Mouse (Mus musculus): ENCODE measurements around the gene Gm3072. TPM values are rescaled to one million over a fixed set of nuclear protein-coding genes. Genes with fewer than 3 reads are reported as not detected.
"Not testable (repeated sequence)": the region's sequence is repeated elsewhere in the genome, so short reads cannot be mapped to it uniquely, and the experiment has no call there.

Gene Gm3072
- polyA plus RNA-seq (2017; shearing (Covaris generic)), result not detected

DNA sequence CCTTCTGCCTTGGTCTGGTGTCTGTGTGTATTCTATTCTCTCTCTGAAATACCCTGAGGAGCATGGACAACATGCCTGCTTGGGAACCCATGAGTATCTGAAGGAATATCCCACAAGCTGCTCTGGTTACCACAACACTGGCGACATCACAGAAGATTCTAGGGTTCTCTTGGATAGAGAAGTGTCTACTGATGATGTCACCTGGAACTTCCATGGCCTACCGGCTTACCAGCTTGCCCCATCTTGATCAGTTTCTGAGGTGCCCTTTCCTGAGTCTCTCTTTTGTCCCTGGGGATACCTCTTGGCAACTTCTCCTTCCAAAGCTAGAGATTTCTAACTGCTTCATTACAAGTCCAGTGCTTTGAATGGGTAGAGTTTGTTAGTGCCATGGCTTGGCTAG, at the start of gene Gm3072:
Gene Gm3072, minus strand, starts transcription at position 101 of the 400 bp plus-strand sequence.
- not testable (repeated sequence) for ATAC-seq

GRCm38 (mm10) chr14:41648176-41648575, 23.8 kb upstream of the Gm3072 start:
- not testable (repeated sequence) for ATAC-seq

- not testable (repeated sequence) for ATAC-seq
These were observed 22.0 kb upstream of the Gm3072 start, which contains the start of gene Gm3676 for GRCm38 (mm10) chr14:41646387-41646786. Gene Gm3676 (minus strand): TSS chr14:41646487.

GRCm38 (mm10) chr14:41630144-41630543, 5.7 kb upstream of the Gm3072 start:
- ATAC-seq, result not testable (repeated sequence)

DNA sequence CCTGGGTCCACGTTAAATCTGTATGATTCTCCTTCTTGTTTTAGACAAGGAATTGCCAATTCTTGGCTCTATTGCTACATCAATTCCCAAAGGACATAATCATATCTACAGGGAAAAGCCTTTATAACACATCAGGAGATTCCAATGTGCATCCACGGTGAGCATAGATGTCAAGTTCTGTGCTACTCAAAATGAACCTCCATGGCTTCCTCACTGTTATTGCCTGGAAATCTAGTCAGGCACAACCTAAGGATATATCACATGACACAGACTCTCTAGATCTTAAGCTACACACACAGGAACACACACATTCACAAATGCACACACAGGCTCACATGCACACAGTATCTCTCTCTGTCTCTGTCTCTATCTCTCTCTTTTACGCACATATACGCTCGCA, 1.9 kb downstream of the Gm3072 start:
- ATAC-seq, result not testable (repeated sequence)

- ATAC-seq, result not testable (repeated sequence)
These were observed 13.7 kb downstream of the Gm3072 start for GRCm38 (mm10) chr14:41610690-41611089.

DNA sequence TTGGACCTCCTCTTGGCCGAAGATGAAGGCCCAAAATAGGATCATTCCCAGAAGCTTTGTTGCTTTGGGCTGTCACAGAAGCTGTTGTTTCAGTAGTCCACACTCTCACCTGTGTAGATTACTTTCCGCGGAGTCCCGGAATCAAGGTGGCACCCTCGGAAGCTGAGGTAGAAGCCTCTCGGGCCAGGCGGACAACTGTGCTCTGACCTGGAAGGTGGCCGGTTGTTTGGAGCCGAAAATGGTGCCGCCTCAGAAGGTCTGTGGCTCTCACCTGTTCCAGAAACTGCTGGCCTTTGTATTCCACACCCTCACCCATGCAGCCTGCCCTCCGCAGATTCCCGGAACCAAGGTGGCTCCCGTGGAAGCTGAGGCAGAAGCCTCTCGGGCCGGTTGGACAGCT, 23.5 kb downstream of the Gm3072 start:
- ATAC-seq, result not testable (repeated sequence)

- ATAC-seq, result not testable (repeated sequence)
These were observed 38.1 kb downstream of the Gm3072 start for GRCm38 (mm10) chr14:41586346-41586745.

- ATAC-seq, result not testable (repeated sequence)
These were observed 51.5 kb downstream of the Gm3072 start, which contains the start of gene 1700049E17Rik2 for GRCm38 (mm10) chr14:41572911-41573310. Gene 1700049E17Rik2 (plus strand): TSS chr14:41573211.

Other genes starting within 250 kb of the Gm3072 start
- gene Gm7945, start 238.2 kb downstream of the Gm3072 start, polyA plus RNA-seq (2017; shearing (Covaris generic)), result not detected
- gene Gm6482, start 216.3 kb downstream of the Gm3072 start, polyA plus RNA-seq (2017; shearing (Covaris generic)), result not detected
- not detected for gene Gm7954, start 171.1 kb downstream of the Gm3072 start, polyA plus RNA-seq (2017; shearing (Covaris generic))
- not detected for gene Gm3486, start 135.1 kb downstream of the Gm3072 start, polyA plus RNA-seq (2017; shearing (Covaris generic))
- gene Gm7970, start 69.0 kb downstream of the Gm3072 start, polyA plus RNA-seq (2017; shearing (Covaris generic)), result not detected
- gene 1700049E17Rik2, start 51.4 kb downstream of the Gm3072 start, polyA plus RNA-seq (2017; shearing (Covaris generic)), result not detected
- gene Gm3676, start 21.9 kb upstream of the Gm3072 start, polyA plus RNA-seq (2017; shearing (Covaris generic)), result not detected
- not detected for gene Gm8068, start 77.3 kb upstream of the Gm3072 start, polyA plus RNA-seq (2017; shearing (Covaris generic))
- gene Gm7929, start 126.0 kb upstream of the Gm3072 start, polyA plus RNA-seq (2017; shearing (Covaris generic)), result not detected
- gene Gm47189, start 147.8 kb upstream of the Gm3072 start, polyA plus RNA-seq (2017; shearing (Covaris generic)), result not detected